Mouse (Mus musculus) heart, postnatal 10 days (tissue): ENCODE data around the gene Shc4. TPM values are rescaled to one million over a fixed set of nuclear protein-coding genes. Genes with fewer than 3 reads are reported as not detected.

Experiments used
- DNase-seq, 2 experiments: peaks; one replicate each; pipeline ENCODE4 v3.0.0; 2021
- intact Hi-C: fragments of 180-260 bp; cut with DNase I; formaldehyde crosslinking; loops from one replicate; pipeline ENCODE4 v1.15.1; 2025
- total RNA-seq, 2 experiments: library from RNA; stranded (reverse); gene quantifications; 2 replicates each; pipeline ENCODE4 v1.2.3; 2021

Shc4 gene
- total RNA-seq, 2 experiments from 2014 or later: 0.77 TPM

GRCm38 (mm10) chr2:125692010-125692409 is 31.9 kb downstream of the Shc4 start:
- DNase-seq: no peak

GRCm38 (mm10) chr2:125685441-125686150 is 38.4 kb downstream of the Shc4 start:
- intact Hi-C loops: no loop called here
- DNase-seq: peak in 1 of 2 experiments; percentile 14

More at GRCm38 (mm10) chr2:125692010-125692409, 31.9 kb downstream of the Shc4 start:
- intact Hi-C loops: no loop called here

DNA sequence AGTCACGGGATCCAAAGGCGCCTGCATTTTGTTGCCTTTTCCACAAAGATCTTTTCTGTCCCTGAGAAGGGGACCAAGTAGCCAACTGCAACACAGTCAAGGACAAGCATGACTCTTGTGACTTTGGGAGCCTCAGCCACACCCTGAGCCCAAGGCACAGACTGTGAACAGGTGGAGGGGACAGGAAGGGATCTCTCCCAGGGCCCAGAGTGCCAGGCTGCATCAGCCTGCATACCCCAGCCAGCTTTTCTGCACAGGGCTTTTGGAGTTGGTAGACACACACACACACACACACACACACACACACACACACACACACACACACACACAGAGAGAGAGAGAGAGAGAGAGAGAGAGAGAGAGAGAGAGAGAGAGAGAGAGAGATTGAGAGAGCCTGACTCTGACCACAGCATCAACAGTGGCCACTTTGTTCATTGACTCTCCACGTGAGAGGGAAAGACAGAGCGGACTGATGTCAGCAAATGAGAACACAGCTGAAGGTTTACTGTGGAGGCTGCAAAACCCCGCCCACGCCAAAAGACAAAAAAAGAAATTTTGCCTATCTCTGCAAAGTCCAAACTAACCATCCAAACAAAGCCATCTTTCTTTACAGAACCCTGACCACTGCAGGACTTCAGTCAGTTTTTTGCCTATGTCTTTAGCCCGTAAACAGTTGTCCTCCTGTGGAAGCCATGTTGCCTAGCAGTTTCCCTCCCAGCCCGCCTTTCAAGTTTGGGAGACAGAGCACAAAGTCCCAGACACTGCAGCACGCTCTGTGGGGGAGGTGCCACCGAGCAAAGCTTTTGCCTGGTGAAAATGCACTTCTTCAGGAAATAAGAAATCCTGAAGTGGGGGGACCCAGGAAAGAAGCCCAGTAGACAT is 39.1 kb downstream of the Shc4 start:
- DNase-seq: peak; percentile 12 to 35
- intact Hi-C loops: no loop called here

GRCm38 (mm10) chr2:125683895-125684294 is 40.1 kb downstream of the Shc4 start:
- DNase-seq: no peak
- intact Hi-C loops: no loop called here

DNA sequence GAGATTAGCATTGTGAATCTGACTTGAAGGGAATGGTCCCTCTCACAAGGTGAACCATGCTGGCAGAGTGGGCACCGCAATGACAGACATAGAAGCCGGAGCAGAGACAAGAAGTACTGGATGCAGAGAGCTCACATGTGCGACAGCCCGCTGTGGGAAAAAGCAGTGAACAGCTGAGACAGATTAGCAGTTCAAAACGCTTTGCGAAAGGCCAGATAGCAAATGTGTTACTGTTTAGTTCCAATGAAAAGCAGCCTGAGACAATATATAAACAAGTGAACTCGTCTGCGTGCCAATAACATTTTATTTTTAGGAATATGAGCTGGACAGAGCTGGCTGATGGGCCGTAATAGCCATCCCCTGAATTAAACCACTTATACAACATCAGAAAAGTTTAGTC is 42.1 kb downstream of the Shc4 start:
- peak; percentile 19 to 23 for DNase-seq
- intact Hi-C loops: no loop called here

- peak; percentile 82 to 83 for DNase-seq
- intact Hi-C loops: loop anchor here (2.0 to 5.0 kb wide), 2 partner anchors 52 to 109 kb away; partner anchors contain the start of genes Secisbp2l and Shc4
These were observed 50.9 kb downstream of the Shc4 start, which contains the start of gene Eid1 for GRCm38 (mm10) chr2:125672957-125673631. TSS of gene Eid1 (plus strand) at chr2:125673095.

- no peak for DNase-seq
- intact Hi-C loops: loop anchor here (2.0 to 5.0 kb wide), 2 partner anchors 52 to 110 kb away; partner anchors contain the start of genes Secisbp2l and Shc4
These were observed 51.4 kb downstream of the Shc4 start for GRCm38 (mm10) chr2:125672568-125672956.

GRCm38 (mm10) chr2:125670846-125671245 is 53.1 kb downstream of the Shc4 start:
- intact Hi-C loops: loop anchor here (5.0 kb wide), 1 partner anchor 111 kb away; the partner anchor contains the start of gene Secisbp2l
- DNase-seq: no peak

- DNase-seq: no peak
- intact Hi-C loops: loop anchor here (10.0 kb wide), 1 partner anchor 697 kb away; no protein-coding TSS in a partner anchor
These were observed 56.2 kb downstream of the Shc4 start for GRCm38 (mm10) chr2:125667721-125668120.

DNA sequence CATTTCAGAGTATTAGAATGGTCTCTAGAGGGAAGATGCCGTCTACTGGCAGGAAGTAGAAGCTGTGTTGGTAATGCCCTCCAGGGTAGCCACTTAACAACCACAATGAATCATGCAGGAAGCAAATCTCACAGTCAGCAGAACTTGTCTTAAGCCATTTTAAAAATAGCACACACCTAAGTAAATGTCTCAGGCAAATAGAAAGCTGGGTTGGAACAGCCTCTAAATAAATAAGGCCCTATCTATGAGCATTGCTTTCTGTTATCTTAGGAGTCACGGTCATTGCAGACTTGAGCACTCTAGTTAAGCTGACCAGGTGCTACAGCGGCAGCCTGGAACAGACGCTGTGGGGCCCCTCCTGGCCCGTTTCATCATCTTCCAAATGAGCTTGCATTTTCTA is 56.8 kb downstream of the Shc4 start:
- intact Hi-C loops: loop anchor here (10.0 kb wide), 1 partner anchor 698 kb away; no protein-coding TSS in a partner anchor

DNA sequence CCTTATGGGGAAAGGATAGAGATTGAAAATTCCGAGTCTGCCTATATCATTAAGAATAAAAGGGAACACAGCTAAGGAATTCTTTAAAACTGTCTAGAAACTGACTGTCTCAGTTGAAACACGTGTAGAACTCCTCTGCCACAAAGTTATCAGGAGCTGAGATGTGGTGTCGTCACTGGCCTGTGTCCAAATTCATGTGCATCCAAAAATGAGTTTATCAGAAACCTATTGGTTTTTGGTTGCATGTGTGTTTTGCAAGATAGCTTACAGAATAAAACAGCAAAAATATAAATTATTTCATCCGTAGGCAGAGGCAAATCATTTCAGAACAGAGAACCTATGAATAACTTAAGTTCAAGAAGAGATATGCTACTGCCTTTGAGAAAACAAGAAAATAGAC is 57.3 kb downstream of the Shc4 start:
- no peak for DNase-seq
- intact Hi-C loops: loop anchor here (10.0 kb wide), 1 partner anchor 698 kb away; no protein-coding TSS in a partner anchor

More for the DNA sequence above, 56.8 kb downstream of the Shc4 start:
- no peak for DNase-seq

GRCm38 (mm10) chr2:125665909-125666308 is 58.0 kb downstream of the Shc4 start:
- no peak for DNase-seq
- intact Hi-C loops: loop anchor here (10.0 kb wide), 1 partner anchor 699 kb away; no protein-coding TSS in a partner anchor

DNA sequence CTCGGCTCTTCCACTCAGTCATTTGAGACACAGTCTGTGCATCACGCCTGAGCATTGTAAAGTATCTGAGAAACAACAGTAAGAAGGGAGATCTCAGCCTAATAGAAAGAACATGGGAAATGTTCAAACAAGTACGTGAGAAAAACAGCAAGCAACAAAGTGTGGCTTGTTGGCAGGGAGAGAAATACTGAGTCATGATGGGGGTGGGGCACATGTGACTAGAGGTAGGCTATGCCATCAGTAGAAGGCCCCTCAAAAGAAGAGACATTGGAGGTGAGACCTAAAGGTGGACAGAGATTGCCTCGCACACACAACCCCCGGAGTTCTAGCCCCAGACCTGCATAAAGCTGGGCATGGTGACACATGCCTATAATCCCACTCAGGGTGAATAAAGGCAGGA is 58.7 kb downstream of the Shc4 start:
- DNase-seq: no peak
- intact Hi-C loops: loop anchor here (10.0 kb wide), 1 partner anchor 700 kb away; no protein-coding TSS in a partner anchor

DNA sequence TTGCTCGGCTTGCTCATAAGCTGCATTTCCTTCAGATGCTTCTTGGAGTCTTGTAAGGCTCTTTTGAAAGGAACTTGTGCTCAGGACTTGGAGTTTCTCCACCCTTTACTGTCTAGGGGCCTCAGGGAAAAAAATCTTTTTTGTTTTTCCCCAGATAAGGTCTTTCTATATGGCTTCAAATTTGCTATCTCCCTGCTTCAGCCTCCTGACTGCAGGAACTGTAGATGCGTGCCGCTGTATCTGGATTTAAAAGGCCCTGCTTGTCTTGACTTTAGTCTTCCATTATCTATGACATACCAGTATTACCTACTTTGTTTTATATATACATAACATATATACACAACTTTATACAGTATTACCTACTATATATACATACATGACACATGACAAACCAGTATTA is 61.4 kb downstream of the Shc4 start:
- intact Hi-C loops: loop anchor here (5.0 to 10.0 kb wide), 3 partner anchors 170 to 860 kb away; no protein-coding TSS in a partner anchor
- DNase-seq: no peak

DNA sequence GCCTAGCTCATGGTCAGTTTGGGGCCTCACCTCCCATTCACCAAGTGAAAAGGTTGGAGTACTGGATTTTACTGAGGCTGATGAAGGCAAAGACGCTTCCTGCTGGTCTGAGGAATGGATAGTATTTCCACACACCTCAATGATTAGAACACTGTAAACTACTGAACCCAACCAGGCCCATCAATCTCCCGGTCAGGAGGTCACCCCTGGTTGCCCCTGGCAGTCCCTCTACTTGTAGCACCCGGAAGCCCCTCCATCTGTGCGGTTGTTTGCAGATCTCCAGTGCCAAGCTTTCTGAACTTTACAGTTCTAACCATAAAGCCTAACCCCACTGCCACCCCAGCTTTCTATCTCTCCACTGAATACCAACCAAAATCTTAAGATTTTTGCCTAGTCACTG is 62.8 kb downstream of the Shc4 start:
- DNase-seq: no peak
- intact Hi-C loops: loop anchor here (5.0 to 10.0 kb wide), 3 partner anchors 171 to 861 kb away; no protein-coding TSS in a partner anchor

- intact Hi-C loops: loop anchor here (1.0 to 10.0 kb wide), 4 partner anchors 71 to 862 kb away; no protein-coding TSS in a partner anchor
- no peak for DNase-seq
These were observed 63.3 kb downstream of the Shc4 start for GRCm38 (mm10) chr2:125660537-125661130.

DNA sequence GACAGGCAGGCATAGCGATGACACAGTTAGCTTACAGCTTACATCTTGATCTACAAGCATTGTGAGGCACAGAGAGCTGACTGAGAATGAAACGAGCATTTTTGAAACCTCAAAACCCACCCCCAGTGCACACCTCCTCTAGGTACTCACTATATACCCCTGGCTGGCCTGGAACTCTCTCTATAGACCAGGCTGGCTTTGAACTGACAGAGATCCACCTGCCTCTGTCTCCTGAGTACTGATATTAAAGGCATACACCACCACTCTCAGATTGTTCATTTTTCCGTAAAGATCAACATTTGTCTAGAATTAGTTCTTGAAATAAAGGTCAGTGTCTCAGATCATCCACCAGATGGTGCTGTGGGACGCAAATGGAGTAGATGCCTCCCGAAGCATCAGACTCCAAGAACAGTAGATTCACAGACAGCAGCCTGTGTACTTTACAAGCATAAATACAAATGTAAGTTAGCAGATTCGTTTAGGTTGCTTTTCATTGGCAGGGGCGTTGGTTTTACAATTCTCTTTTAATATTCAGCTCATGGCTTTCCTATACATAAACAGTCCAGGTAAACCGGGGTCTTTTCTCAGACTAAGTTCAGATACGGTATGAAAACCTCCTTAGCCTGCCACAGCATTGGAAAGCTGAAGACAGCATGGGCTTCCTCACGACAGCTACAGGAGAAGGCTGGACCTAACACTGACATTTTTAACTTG is 64.0 kb downstream of the Shc4 start:
- intact Hi-C loops: loop anchor here (1.0 to 10.0 kb wide), 4 partner anchors 71 to 862 kb away; no protein-coding TSS in a partner anchor
- DNase-seq: peak; percentile 78 to 89

DNA sequence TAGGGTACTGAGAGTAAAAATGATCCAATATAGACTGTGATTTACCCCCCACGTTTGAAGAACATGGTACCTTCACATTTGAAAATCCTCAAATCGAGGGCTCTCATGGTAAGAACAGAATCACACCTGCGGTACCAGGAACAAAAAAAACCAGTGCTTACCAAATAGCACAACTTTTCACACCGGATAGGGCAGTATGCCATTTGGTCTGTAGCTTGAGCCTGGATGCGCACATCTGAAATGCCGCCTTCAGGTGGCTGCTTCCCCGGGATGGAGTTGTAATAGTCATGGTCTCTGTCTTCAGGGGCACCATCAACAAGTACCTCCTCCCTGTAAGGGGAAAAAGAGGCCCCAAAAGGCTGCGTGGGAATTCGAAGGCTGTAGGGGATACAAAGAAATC is 68.6 kb downstream of the Shc4 start:
- intact Hi-C loops: no loop called here

GRCm38 (mm10) chr2:125653286-125653685 is 70.7 kb downstream of the Shc4 start:
- DNase-seq: no peak
- intact Hi-C loops: no loop called here

More for the DNA sequence above, 68.6 kb downstream of the Shc4 start:
- no peak for DNase-seq
